Comparison of ENCODE assay signal across 9 mouse cellular contexts in the genomic region with DNA sequence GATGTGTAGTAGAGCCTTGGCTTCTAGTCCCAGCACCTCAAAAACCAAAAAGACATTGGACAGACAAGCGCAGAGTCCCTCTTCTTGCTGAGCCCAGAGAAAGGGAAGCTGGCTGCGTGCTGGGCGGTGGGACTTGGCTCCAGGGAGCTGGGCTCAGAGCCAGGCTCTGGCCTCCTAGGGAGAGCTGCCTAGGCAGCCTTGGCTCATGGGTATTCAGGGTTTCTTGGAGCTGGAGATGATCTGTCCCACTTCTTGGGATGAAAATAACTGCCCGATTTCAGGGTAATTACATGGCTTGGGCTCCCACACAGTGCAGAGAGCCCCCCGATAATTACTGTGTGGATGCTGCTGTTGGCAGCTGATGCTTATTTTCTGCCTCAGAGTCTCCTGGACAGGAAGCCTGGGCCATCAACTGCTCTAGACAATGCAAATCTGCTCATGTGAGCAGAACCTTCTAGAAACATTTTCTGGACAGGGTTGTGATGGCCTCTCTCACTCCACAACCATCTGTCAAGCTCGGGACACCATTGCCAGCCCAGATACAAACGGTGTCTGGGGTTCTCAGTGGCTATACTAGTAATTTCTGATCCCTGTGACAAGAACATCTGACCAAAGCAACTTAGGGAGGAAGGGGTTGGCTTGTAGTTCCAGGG. TPM values are rescaled to one million over a fixed set of nuclear protein-coding genes. Genes with fewer than 3 reads are reported as not detected.
A peak's percentile ranks its signal among the peaks of the same experiment; 100 is the strongest.
DNase-seq lines count a peak whose midpoint lies in the region; ATAC-seq lines count a peak whose summit lies in the region.
"Had no signal": no experiment of that assay in that cellular context is flagged by ENCODE, and none has a peak within 500 bp of the region (broad histone marks: within the 10 kb centered on the region; RNA-seq: fewer than 3 reads in every experiment).

No protein-coding gene starts in this region.

- no peaks in the 10 kb centered on the region for H3K9me3 ChIP-seq in intestine, embryonic 16.5 days (ENCODE audit: control insufficient read depth, low read length)
- H3K9me3 ChIP-seq: G1E had no signal

- H3K36me3 ChIP-seq in intestine, embryonic 16.5 days (ENCODE audit: control insufficient read depth, insufficient read depth, low read length), result no peaks in the 10 kb centered on the region
- H3K36me3 ChIP-seq: G1E had no signal

- H3K4me2 ChIP-seq in intestine, embryonic 16.5 days (ENCODE audit: low read depth, low read length), result no peak overlapping the region

- 62% methylated on average over 7 of the region's 7 CpGs for WGBS in intestine, embryonic 16.5 days

- intact Hi-C loops in gastrocnemius, postnatal 14 days (cut with DNase I; ENCODE audit: low total_unique reads), result no loop called here

- DNase-seq in gastrocnemius, postnatal 14 days, result peak; percentile 32
- DNase-seq in gastrocnemius, adult 18-20 months (ENCODE audit: low spot score), result no peak
- peak; percentile 62 for DNase-seq in testis, postnatal 10 days (ENCODE audit: low spot score)
- no peak for DNase-seq in testis, postnatal 14 days (ENCODE audit: low spot score)
- DNase-seq in heart, postnatal 4 days, result peak; percentile 59
- DNase-seq in lung, postnatal 10 days, result peak; percentile 71
- no peak for DNase-seq in Muller cell, postnatal 12 days (ENCODE audit: inconsistent ontology term)

- ATAC-seq in intestine, embryonic 16.5 days, result no peak

- H3K4me3 ChIP-seq in intestine, embryonic 16.5 days (ENCODE audit: low read length), result no peak overlapping the region

- no peaks in the 10 kb centered on the region for H3K27me3 ChIP-seq in intestine, embryonic 16.5 days (replicated peaks; ENCODE audit: control insufficient read depth, insufficient read depth, low read length)

- H3K9ac ChIP-seq in intestine, embryonic 16.5 days (ENCODE audit: low read depth, low read length), result no peak overlapping the region

- H3K4me1 ChIP-seq in intestine, embryonic 16.5 days (ENCODE audit: control insufficient read depth, insufficient read depth, low read length), result peaks cover 5% of the 10 kb centered on the region; the same call in 1 of the 2 replicates

- no peak overlapping the region for H3K27ac ChIP-seq in intestine, embryonic 16.5 days (ENCODE audit: low read length)

RNA-seq across cellular contexts. Expression of gene Fam83d, which starts 33.3 kb away (rescaled TPM):
- 1 to 10 TPM; 2.5 to 3.7 TPM for total RNA-seq in gastrocnemius, postnatal 14 days (2021)
- 1 to 10 TPM; 2.0 to 4.1 TPM for total RNA-seq in gastrocnemius, adult 18-20 months (2021)
- total RNA-seq in heart, postnatal 4 days (2021), result 10 to 100 TPM; 29.9 to 33.7 TPM
- 39.7 and 45.0 TPM in 2 replicates for polyA plus RNA-seq in intestine, embryonic 16.5 days (2015; fragmentation: Nextera tagmentation; extraction: Ambion mirVana)

RNA-seq across cellular contexts. Expression of gene Dhx35, which starts 60.0 kb away (rescaled TPM):
- 1 to 10 TPM; 7.2 to 7.8 TPM for total RNA-seq in gastrocnemius, postnatal 14 days (2021)
- total RNA-seq in gastrocnemius, adult 18-20 months (2021), result 10 to 100 TPM in 1 of 2 experiments, 1 to 10 TPM in 1; 9.5 to 10.9 TPM
- total RNA-seq in heart, postnatal 4 days (2021), result 10 to 100 TPM; 33.2 to 33.3 TPM
- polyA plus RNA-seq in intestine, embryonic 16.5 days (2015; fragmentation: Nextera tagmentation; extraction: Ambion mirVana), result 12.3 and 12.7 TPM in 2 replicates

Comparison
In these comparisons a context has a peak if more than half of its experiments do, and no peak if none do; other contexts are left out.
1. DNase-seq: peak in gastrocnemius, postnatal 14 days (single experiment), testis, postnatal 10 days (single experiment), heart, postnatal 4 days (single experiment) and lung, postnatal 10 days (single experiment); none in gastrocnemius, adult 18-20 months (single experiment), testis, postnatal 14 days (single experiment) and Muller cell, postnatal 12 days (single experiment).
2. RNA of gene Fam83d, which starts 33.3 kb away (total RNA-seq): 29.9 to 33.7 TPM in heart, postnatal 4 days; 2.0 to 4.1 TPM in gastrocnemius, adult 18-20 months and 2.5 to 3.7 TPM in gastrocnemius, postnatal 14 days; every median in the first group is over 4 times any median in the second.